Mouse (Mus musculus) mouse trophoblast stem cell (cell line): Measurements from ENCODE around the gene Gstm6.
"Not testable (repeated sequence)": the region's sequence is repeated elsewhere in the genome, so short reads cannot be mapped to it uniquely, and the experiment has no call there.

Source experiments
- in situ Hi-C, 2 experiments: fragments of 300-500 bp; cut with MseI, MboI; formaldehyde crosslinking; loops; 2 replicates in 1 of 2; 3 replicates in 1 of 2; pipeline ENCODE4 v1.15.1; 2025

Gstm6 gene

DNA sequence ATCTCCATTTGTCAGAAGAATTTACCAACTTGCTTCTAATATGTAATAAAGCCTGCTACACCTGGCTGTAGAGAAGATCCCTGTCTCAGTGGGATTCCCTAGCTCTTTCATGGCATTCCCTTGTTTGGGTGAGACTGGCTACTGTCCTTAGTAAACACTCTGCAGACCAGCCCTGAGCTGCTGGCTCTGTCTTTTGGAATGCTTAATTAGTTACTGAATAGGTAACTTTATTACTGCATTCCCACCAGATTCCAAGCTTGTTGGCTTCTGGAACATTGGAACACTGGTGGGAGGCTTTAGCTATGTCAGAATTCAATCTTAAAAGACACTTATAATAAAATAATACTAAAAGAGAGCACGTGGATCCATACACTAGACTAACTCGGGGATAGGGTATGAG is 54.3 kb downstream of the Gstm6 start:
- in situ Hi-C loops, result not testable (repeated sequence)
